Mouse (Mus musculus) urinary bladder, postnatal 0 days (tissue): Measurements from ENCODE around the gene Gm10840. TPM values are rescaled to one million over a fixed set of nuclear protein-coding genes. Genes with fewer than 3 reads are reported as not detected.

Experiments used
- polyA plus RNA-seq: library from polyadenylated mRNA; unstranded; fragments of >200 nt; fragmentation: Nextera tagmentation; extraction: Ambion mirVana; gene quantifications from 2 replicates; pipeline ENCODE4 v1.2.1, GENCODE M21; 2015

The Gm10840 gene
- not detected in 2 replicates for polyA plus RNA-seq

DNA sequence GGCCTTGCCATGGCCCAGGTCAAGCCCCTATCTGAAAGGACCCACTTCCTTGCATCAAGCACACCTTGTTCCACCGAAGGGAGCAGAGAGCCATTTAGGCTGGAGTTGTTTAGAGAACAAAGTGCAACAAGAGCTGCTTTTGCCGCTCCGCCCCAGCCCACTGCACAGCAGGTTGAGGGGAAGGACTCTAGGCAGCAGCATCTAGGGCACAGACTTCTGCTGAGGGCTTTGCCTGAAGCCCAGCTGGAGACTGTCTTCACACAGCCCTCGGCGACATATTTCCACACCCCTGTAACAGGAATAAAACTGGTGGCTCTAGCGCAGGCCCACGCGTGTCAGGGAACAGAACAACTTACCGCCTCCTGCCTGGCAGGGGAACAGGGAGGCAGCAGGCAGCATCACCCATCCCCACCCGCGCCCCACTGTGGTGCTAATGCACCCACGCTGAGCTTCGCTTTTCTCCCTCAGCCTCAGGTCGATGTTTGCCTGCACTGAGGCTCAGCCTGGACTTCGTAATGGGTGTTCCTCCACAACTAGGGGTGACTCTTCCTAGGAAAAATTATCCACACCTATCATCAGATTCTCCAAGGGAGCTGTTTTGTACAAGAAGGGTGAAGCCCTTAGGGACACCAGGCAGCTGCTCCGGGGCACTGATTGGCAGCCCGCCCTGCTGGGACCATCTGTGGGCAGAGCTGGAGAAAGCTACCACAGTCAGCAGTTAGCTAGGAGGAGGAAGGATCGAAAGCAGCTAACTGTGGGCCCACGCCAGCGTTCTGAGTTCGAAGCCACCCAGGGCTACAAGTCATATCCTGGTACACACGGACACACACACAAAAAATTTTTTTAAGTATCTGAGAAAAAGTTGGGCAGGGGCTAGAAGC is at the start of gene Gm10840, which contains the start of gene Limd2:
Gene Gm10840, plus strand, starts transcription at position 10 of the 881 bp plus-strand sequence.
Gene Limd2, minus strand, starts transcription at position 20 of the 881 bp plus-strand sequence.

DNA sequence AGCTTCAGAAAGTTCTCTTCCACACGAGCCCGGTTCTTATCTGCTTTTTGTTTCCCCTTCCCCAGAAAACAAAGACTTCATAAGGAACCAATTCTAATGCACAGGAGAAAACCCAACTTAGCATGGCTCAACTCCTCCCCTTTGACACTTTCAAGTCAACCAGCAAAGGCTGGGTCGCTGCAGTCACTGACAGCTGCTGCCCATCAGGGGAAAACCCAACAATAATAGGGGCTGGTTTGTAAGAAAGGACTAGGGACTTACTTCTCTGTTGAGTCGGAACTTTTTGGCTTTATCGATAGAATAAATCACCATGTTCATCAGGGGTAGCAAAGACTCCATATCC is 41.4 kb downstream of the Gm10840 start, which contains the start of gene Strada:
Gene Strada, minus strand, starts transcription at position 46 of the 343 bp plus-strand sequence.

Other genes with a start within 250 kb of the Gm10840 start
- gene Cyb561, start 207.5 kb upstream of the Gm10840 start, polyA plus RNA-seq, result 28.5 and 28.6 TPM in 2 replicates
- 2.3 TPM in 2 replicates for gene Ace, start 192.9 kb upstream of the Gm10840 start, polyA plus RNA-seq
- gene Ace3, start 166.2 kb upstream of the Gm10840 start, polyA plus RNA-seq, result not detected in 2 replicates
- 0.07 TPM in 1 of 2 replicates, not detected in the other for gene Kcnh6, start 152.7 kb upstream of the Gm10840 start, polyA plus RNA-seq
- gene Dcaf7, start 124.0 kb upstream of the Gm10840 start, polyA plus RNA-seq, result 21.1 and 23.4 TPM in 2 replicates
- 5.8 TPM in 2 replicates for gene Taco1, start 94.8 kb upstream of the Gm10840 start, polyA plus RNA-seq
- 12.8 and 14.9 TPM in 2 replicates for gene Map3k3, start 76.2 kb upstream of the Gm10840 start, polyA plus RNA-seq
- gene Limd2, start within 50 bp of the Gm10840 start, polyA plus RNA-seq, result 30.1 and 32.3 TPM in 2 replicates
- 11.3 and 13.3 TPM in 2 replicates for gene Strada, start 41.3 kb downstream of the Gm10840 start, polyA plus RNA-seq
- gene Ccdc47, start 55.5 kb downstream of the Gm10840 start, polyA plus RNA-seq, result 51.0 and 54.6 TPM in 2 replicates
- 30.4 and 34.3 TPM in 2 replicates for gene Ddx42, start 56.1 kb downstream of the Gm10840 start, polyA plus RNA-seq
- gene Ftsj3, start 95.2 kb downstream of the Gm10840 start, polyA plus RNA-seq, result 27.5 and 29.8 TPM in 2 replicates
- 177 and 179 TPM in 2 replicates for gene Psmc5, start 95.3 kb downstream of the Gm10840 start, polyA plus RNA-seq
- gene Smarcd2, start 112.1 kb downstream of the Gm10840 start, polyA plus RNA-seq, result 31.7 and 32.2 TPM in 2 replicates
- gene Tcam1, start 115.8 kb downstream of the Gm10840 start, polyA plus RNA-seq, result 0.06 TPM in 1 of 2 replicates, not detected in the other
- gene Gh, start 141.0 kb downstream of the Gm10840 start, polyA plus RNA-seq, result not detected in 2 replicates
- gene Cd79b, start 153.9 kb downstream of the Gm10840 start, polyA plus RNA-seq, result 1.1 and 1.5 TPM in 2 replicates
- gene Scn4a, start 192.4 kb downstream of the Gm10840 start, polyA plus RNA-seq, result not detected in 2 replicates
- not detected in 2 replicates for gene Prr29, start 204.6 kb downstream of the Gm10840 start, polyA plus RNA-seq
- gene Icam2, start 227.2 kb downstream of the Gm10840 start, polyA plus RNA-seq, result 15.2 and 25.4 TPM in 2 replicates